Mouse (Mus musculus): ENCODE measurements around the gene Gm17332. TPM values are rescaled to one million over a fixed set of nuclear protein-coding genes. Genes with fewer than 3 reads are reported as not detected.
"Not testable (repeated sequence)": the region's sequence is repeated elsewhere in the genome, so short reads cannot be mapped to it uniquely, and the experiment has no call there.

Gm17332 gene
- not detected for total RNA-seq (2021)

- intact Hi-C loops (cut with DNase I): no loop called here
- DNase-seq (ENCODE audit: low spot score): no peak
These were observed at the start of gene Gm17332 for GRCm38 (mm10) chr11:31182362-31182761. Gm17332 (minus strand) TSS chr11:31182462.

GRCm38 (mm10) chr11:31229966-31230365, 47.7 kb upstream of the Gm17332 start:
- intact Hi-C loops (cut with DNase I): no loop called here
- DNase-seq (ENCODE audit: low spot score): no peak

- no peak for DNase-seq (ENCODE audit: low spot score)
- intact Hi-C loops (cut with DNase I): no loop called here
These were observed 43.1 kb upstream of the Gm17332 start for GRCm38 (mm10) chr11:31225359-31225758.

- no peak for DNase-seq (ENCODE audit: low spot score)
- intact Hi-C loops (cut with DNase I): no loop called here
These were observed 35.7 kb upstream of the Gm17332 start for GRCm38 (mm10) chr11:31218009-31218408.

- intact Hi-C loops (cut with DNase I): no loop called here
- no peak for DNase-seq (ENCODE audit: low spot score)
These were observed 13.5 kb upstream of the Gm17332 start for GRCm38 (mm10) chr11:31195621-31196363.

GRCm38 (mm10) chr11:31194761-31195160, 12.5 kb upstream of the Gm17332 start:
- intact Hi-C loops (cut with DNase I): no loop called here
- no peak for DNase-seq (ENCODE audit: low spot score)

- no peak for DNase-seq (ENCODE audit: low spot score)
- intact Hi-C loops (cut with DNase I): no loop called here
These were observed 12.1 kb downstream of the Gm17332 start for GRCm38 (mm10) chr11:31170052-31170646.

GRCm38 (mm10) chr11:31169161-31170051, 12.9 kb downstream of the Gm17332 start:
- intact Hi-C loops (cut with DNase I): no loop called here
- DNase-seq (ENCODE audit: low spot score): no peak

GRCm38 (mm10) chr11:31168831-31169160, 13.5 kb downstream of the Gm17332 start:
- intact Hi-C loops (cut with DNase I): no loop called here
- DNase-seq (ENCODE audit: low spot score): no peak

- DNase-seq (ENCODE audit: low spot score): no peak
- intact Hi-C loops (cut with DNase I): no loop called here
These were observed 25.2 kb downstream of the Gm17332 start for GRCm38 (mm10) chr11:31157021-31157420.

GRCm38 (mm10) chr11:31138394-31138793, 43.9 kb downstream of the Gm17332 start:
- DNase-seq (ENCODE audit: low spot score); intact Hi-C loops (cut with DNase I): not testable (repeated sequence)

GRCm38 (mm10) chr11:31134824-31135223, 47.4 kb downstream of the Gm17332 start:
- DNase-seq (ENCODE audit: low spot score); intact Hi-C loops (cut with DNase I): not testable (repeated sequence)

- intact Hi-C loops (cut with DNase I); DNase-seq (ENCODE audit: low spot score): not testable (repeated sequence)
These were observed 48.5 kb downstream of the Gm17332 start for GRCm38 (mm10) chr11:31133726-31134125.

Other genes with a start within 250 kb of the Gm17332 start
- gene Erlec1, start 228.1 kb downstream of the Gm17332 start, total RNA-seq (2021): 10 to 100 TPM; 33.9 to 39.1 TPM
- 10 to 100 TPM; 24.8 to 25.3 TPM for gene Chac2, start 196.1 kb downstream of the Gm17332 start, total RNA-seq (2021)
- gene Stc2, start 187.6 kb upstream of the Gm17332 start, total RNA-seq (2021): 10 to 100 TPM; 15.0 to 26.0 TPM